Mouse (Mus musculus) ovary, postnatal 14 days (tissue): Measurements from ENCODE around the gene Dnah2.
A peak's percentile ranks its signal among the peaks of the same experiment; 100 is the strongest.
"Not testable (repeated sequence)": the region's sequence is repeated elsewhere in the genome, so short reads cannot be mapped to it uniquely, and the experiment has no call there.

Experiments
- DNase-seq: peaks from one replicate; pipeline ENCODE4 v3.0.0; 2022; ENCODE audit warnings: low spot score

Dnah2 gene

GRCm38 (mm10) chr11:69563373-69563772 lies 14.5 kb upstream of the Dnah2 start:
- no peak for DNase-seq

GRCm38 (mm10) chr11:69560896-69561854 lies 12.3 kb upstream of the Dnah2 start:
- DNase-seq = no peak

GRCm38 (mm10) chr11:69559851-69560765 lies 11.2 kb upstream of the Dnah2 start, which contains the start of gene Efnb3:
TSS of gene Efnb3 (minus strand) at chr11:69560205.
- DNase-seq = peak; percentile 36

- no peak for DNase-seq
Measured at GRCm38 (mm10) chr11:69559183-69559582, 10.3 kb upstream of the Dnah2 start.

- DNase-seq = no peak
Measured at GRCm38 (mm10) chr11:69558756-69559155, 9.8 kb upstream of the Dnah2 start.

DNA sequence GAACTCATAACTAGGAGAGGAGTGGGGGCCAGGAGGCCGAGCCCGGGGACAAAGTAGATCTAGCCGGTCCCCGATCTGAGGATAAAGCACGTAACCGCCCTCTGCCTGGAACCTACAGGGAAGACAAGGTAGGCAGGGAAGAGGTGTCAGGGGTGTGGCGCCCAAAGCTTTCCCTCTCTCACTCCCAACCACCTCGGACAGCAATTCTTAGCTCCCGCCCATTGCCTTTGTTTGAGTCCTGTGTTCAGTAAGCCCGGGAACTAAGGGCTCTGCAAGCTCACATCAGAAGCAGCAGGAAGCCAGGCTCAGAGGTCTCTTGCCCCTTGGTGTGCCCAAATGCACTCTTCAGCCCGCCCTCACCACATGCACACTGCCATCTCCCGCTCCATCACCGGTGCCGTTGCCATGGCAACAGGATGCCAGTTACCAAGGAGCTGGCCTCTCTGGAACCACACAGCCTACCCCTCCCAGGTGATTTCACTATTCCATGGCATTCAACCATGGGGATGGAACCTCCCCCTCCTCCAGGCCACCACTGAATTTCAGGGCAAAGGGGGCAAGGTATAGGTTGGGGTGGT lies 8.6 kb upstream of the Dnah2 start:
- DNase-seq = no peak

- DNase-seq = no peak
Measured at GRCm38 (mm10) chr11:69554539-69555140, 5.7 kb upstream of the Dnah2 start.

GRCm38 (mm10) chr11:69553341-69553721 lies 4.4 kb upstream of the Dnah2 start:
- DNase-seq = no peak

GRCm38 (mm10) chr11:69552622-69553340 lies 3.9 kb upstream of the Dnah2 start:
- no peak for DNase-seq

DNA sequence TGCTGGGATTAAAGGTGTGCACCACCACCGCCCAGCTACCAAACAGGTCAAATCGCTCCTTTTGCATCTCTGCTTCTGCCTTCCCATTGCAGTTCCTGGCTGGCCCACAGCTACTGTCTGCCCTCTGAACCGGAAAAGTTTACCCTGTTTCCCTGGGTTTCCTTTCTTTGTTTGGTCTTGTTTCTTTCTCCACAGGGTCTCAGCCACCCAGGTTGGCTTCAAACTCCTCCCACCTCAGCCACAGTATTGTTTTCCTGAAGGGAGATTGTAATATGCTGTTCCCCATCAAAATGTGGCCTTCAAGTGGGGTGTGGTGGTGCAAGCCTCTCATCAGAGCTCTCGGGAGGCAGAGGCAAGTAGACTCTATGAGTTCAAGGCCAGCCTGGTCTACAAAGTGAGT lies 2.4 kb upstream of the Dnah2 start:
- DNase-seq = no peak

DNA sequence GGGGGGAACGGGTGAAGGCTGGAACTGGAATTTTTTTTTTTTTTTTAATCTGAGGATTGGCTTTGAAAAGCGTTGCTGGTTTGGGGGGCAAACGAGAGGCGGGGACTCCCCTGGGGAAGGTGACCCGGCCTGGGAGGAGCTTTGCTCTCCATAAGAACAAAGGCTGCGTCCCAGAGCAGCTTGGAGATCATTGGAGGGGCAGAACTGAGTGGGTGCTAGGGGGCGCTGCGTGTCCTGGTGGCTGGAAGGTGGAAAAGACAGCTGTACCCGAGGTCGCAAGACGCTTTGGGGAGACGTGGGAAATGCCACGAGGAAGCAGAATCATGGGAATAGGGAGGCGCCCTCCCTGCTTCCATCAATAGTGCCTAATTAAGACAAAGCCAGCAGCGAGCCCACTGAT lies 1.8 kb downstream of the Dnah2 start:
- DNase-seq = peak; percentile 39

DNA sequence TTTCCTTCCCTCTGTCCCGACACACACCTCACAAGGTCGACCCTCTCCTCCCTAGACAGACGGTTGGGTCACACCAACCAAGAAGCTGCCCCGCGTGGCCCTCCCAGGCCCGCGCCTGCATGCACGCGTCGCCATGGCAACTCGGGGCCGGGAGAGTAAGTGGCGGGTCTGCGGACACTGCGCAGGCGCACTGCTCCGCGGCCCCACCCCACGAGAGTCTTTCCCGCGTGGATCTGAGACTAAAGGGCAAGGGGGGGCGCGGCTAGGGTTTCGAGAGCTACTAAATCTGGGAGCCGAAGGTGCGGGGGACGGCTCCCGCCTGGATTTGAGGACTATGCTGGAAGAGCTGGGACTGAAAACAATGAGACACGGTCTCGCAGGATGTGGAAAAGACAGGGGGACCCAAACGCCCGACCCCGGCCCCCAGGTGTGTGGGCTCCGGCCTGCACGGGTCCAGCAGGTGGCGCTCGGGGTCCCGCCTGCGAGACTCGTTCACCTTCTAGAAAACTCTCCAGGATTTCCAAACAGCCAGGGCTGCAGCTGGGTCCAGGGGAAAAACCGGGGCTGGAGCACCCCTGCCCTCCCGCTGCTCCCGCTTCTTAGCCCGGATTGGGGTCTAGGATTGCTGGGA lies 2.4 kb downstream of the Dnah2 start:
- peak; percentile 72 for DNase-seq

GRCm38 (mm10) chr11:69545957-69546356 lies 3.0 kb downstream of the Dnah2 start:
- no peak for DNase-seq

DNA sequence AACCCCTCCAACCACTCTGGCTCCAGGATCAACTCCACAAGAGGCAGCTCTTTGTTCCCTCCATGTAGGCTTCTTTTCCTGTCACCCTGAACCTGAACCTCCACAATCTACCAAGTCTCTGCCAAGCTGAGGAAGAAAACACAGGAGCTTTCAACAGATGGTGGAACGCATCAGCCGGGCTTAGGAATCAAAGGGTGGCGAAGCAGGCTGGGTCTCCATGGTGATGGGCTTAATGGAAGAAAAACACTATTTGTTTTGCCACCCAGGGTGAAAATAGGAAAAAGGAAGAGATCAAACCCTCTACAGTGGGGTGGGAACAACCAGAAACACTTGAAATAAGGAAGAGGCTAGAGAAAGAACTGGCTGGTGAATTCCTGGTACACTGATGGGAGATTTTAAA lies 5.3 kb downstream of the Dnah2 start:
- no peak for DNase-seq

- not testable (repeated sequence) for DNase-seq
Measured at GRCm38 (mm10) chr11:69541741-69542140, 7.2 kb downstream of the Dnah2 start.

GRCm38 (mm10) chr11:69540700-69541099 lies 8.2 kb downstream of the Dnah2 start:
- no peak for DNase-seq

DNA sequence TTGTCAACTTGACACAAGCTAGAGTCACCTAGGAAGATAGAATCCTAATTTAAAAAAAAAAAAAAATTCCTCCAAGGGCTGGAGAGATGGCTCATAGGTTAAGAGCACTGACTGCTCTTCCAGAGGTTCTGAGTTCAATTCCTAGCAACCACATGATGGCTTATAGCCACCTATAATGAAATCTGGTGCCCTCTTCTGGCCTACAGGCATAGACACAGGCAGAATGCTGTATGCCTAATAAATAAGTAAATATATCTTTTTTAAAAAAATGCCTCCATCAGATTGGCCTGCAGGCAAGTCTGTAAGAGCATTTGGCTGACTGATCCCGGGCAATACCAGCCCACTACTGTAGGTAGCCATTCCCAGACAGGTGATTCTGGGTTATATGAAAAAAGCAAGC lies 13.9 kb downstream of the Dnah2 start:
- DNase-seq = no peak

DNA sequence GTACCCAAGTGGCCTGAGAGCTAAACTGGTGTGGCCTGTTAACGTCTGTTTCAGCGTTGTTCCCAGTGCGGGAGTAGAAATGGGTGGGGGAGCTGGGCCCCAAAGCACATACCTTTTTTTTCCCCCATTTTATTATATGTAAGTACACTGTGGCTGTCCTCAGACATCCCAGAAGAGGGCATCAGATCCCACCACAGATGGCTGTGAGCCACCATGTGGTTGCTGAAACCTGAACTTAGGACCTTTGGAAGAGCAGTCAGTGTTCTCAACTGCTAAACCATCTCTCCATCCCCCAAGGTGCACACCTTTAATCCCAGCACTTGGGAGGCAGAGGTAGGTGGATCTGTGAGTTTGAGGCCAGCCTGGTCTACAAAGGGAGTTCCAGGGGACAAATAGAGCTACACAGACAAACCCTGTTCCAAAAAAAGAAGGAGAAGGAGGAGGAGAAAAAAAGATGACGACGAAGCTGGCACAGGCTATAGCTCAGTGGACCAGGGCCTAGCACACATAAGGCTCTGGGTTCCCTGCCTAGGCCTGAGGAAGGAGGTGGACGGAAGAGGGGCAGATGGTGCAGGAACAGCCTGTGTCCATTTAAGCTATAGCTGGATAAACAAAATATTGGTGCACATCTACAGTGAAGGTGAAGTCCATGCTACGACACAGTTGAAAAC lies 16.3 kb downstream of the Dnah2 start:
- no peak for DNase-seq

DNA sequence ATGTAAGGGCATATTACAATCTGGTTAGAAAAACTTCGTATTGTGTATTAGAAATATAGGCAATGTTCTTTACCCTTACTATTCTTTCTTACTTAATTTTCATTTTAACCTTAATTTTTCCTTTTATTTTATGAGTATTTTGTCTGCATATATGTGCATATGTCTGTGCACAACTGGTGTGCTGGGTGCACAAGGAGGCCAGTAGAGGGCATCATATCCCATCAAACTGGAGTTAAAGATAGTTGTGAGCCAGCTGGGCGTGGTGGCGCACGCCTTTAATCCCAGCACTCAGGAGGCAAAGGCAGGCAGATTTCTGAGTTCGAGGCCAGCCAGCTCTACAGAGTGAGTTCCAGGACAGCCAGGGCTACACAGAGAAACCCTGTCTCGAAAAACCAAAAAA lies 18.2 kb downstream of the Dnah2 start:
- not testable (repeated sequence) for DNase-seq

GRCm38 (mm10) chr11:69530281-69530680 lies 18.6 kb downstream of the Dnah2 start:
- not testable (repeated sequence) for DNase-seq
